Mouse (Mus musculus) right cerebral cortex, postnatal 14 days (tissue): ENCODE data around the gene Bok.

Source experiments
- DNase-seq: peaks from one replicate; pipeline ENCODE4 v3.0.0; 2022

The Bok gene

GRCm38 (mm10) chr1:93691106-93691505, 5.6 kb downstream of the Bok start:
- no peak for DNase-seq

- no peak for DNase-seq
These were observed 6.4 kb downstream of the Bok start for GRCm38 (mm10) chr1:93691786-93692357.

- no peak for DNase-seq
These were observed 7.3 kb downstream of the Bok start for GRCm38 (mm10) chr1:93692773-93693172.

DNA sequence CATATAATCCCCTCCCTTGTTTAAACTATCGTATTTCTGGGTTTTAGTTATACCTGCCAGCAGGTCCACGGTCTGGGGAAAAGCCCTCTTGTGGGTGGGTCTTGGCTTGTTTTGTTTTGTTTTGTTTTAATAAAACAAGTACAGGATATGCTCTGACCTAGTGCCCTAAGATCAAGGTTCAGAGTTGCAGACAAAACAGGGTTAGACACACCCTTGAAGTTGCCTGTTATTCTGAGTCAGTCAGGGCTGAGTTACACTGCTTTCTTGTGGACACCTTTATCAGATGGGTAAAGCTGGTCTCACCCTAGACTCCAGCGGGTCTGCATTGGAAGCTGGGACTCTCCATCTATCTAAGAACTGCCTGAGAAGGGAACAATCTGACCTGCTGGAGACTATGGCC, 8.0 kb downstream of the Bok start:
- no peak for DNase-seq

GRCm38 (mm10) chr1:93693943-93694342, 8.5 kb downstream of the Bok start:
- DNase-seq, result no peak

DNA sequence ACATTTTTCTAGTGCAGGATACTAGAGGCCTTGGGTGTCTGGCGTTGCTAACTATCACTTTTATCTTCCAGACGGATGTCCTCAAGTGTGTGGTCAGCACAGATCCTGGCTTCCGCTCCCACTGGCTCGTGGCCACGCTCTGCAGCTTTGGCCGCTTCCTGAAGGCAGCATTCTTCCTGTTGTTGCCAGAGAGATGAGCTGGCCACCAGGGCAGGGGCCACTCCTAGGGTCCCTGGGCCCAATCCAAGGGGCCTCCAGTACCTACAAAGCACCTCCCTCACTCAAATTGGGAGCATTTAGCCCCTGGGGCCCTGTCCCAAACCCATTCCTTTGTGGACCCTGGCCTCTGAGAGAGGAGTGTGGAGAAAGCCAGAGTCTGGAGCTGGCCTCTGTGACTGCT, 9.5 kb downstream of the Bok start:
- DNase-seq, result no peak

DNA sequence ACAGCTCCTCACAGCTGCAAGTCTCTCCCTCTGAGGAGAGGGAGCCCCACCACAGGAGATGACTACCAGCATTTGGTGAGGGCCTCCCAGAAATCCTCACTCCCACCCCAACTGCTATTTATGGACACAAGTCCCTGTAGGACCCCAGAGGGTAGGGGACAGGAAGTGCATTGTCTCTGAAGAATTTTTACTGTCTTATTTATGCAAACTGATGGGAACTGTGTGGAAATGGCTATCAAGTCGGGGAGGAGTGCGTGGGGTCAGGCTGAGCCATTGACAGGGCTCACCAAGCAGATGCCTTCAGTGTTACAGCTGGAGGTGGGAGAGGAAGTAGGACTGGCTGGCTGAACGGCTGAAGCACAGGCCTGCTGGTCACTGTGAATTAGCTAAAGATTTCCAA, 11.9 kb downstream of the Bok start:
- no peak for DNase-seq

GRCm38 (mm10) chr1:93699159-93699558, 13.7 kb downstream of the Bok start:
- peak; percentile 35 for DNase-seq

GRCm38 (mm10) chr1:93702106-93702505, 16.6 kb downstream of the Bok start:
- DNase-seq, result no peak

GRCm38 (mm10) chr1:93703472-93704048, 18.1 kb downstream of the Bok start:
- no peak for DNase-seq

- DNase-seq, result no peak
These were observed 18.9 kb downstream of the Bok start for GRCm38 (mm10) chr1:93704341-93704740.

GRCm38 (mm10) chr1:93705389-93705788, 19.9 kb downstream of the Bok start:
- DNase-seq, result no peak

- no peak for DNase-seq
These were observed 30.7 kb downstream of the Bok start for GRCm38 (mm10) chr1:93716166-93716565.

DNA sequence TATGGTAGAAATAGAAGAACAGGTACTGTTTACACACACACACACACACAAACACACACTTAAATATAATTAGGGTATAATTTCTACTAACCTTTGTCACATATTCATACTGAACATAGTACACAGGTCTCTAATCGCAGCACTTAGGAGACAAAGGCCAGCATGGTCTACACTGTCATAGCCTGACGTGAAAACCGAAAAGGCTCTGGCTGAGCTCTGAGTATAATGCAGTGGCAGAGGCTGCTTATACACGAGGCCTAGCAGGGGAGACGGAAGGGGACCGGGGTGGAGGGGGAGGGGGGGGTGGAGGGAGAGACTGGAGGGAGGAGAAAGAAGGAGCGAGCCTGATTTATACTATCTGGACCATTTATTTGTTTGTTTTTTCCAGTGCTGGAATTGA, 36.1 kb downstream of the Bok start:
- DNase-seq, result no peak

GRCm38 (mm10) chr1:93724623-93725022, 39.2 kb downstream of the Bok start:
- no peak for DNase-seq

- no peak for DNase-seq
These were observed 40.2 kb downstream of the Bok start for GRCm38 (mm10) chr1:93725665-93726064.

DNA sequence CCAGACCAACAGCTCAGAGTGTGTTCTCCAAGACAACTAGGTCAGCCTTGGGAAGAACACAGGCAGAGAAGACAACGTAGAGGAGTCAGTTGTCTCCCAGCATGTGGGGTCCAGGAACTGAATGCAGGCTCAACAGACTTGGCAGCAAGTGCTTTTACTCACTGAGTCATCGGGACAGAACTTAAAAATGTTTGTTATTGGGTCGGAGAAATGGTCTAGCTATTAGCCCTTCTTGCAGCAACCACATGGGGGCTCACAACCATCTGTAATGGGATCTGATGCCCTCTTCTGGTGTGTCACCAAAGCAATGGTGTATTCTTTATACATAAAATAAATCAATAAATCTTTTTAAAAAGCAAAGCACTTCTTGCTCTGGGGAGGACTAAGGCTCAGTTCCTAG, 40.7 kb downstream of the Bok start:
- no peak for DNase-seq

DNA sequence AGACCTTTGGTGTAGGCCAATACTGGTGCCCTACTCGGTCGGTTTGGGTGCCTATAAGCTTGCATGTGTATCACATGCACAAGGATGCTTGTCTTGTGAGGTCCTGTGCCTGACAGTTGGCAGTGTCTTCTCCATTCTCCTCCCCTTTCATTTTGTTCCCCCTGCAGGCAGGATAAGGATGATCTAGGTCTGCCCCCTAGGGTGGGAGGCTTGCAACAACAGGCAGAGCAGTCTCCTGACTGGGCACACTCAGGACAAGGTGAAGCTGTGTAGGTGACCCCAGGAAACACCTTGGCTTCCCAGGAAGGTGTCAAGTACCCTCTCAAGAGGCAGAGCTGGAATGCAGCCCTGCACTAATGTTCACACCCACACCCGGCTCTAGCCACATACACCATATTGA, 41.5 kb downstream of the Bok start:
- peak; percentile 51 for DNase-seq

DNA sequence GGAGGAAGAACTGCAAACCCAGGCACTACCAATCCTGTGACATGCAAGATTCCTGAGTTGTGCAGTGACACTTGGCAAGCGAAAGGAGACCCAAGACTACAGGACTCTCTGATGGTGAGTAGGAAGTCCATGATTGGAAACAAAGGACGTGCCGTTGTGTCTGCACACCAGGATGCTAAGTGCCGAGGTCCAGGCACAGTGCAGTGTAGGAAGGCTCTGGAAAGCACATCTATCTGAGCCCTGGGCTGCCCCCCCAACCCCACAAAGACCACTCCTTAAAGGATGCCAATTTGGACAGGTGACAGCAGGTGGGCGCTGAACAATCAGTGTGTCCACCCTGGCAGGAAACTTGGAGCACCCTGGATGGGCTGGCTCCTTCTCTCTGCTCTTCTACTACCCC, 45.6 kb downstream of the Bok start:
- DNase-seq, result no peak

DNA sequence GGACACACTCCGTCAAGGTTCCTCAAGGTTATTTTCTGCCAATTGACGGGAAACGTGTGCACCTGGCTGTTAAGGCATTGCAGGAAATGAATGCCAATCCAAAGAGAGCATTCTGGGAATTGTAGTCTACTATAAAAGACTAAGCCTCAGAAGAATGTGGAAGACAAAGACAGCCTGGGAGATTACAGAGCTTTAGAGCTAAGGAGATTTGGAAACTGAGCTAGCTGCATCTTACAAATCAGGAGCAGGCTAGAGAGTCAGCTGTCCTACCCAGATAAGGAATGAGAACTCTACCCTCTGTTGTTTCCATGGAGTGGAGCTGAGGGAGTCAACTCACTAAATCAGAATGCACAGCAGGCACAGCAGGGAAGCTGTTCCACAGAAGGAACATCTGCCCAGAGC, 46.4 kb downstream of the Bok start:
- no peak for DNase-seq

GRCm38 (mm10) chr1:93735859-93736258, 50.4 kb downstream of the Bok start:
- no peak for DNase-seq

- DNase-seq, result no peak
These were observed 52.3 kb downstream of the Bok start for GRCm38 (mm10) chr1:93737711-93738110.

- DNase-seq, result no peak
These were observed 55.2 kb downstream of the Bok start for GRCm38 (mm10) chr1:93740671-93741070.

GRCm38 (mm10) chr1:93741987-93742386, 56.5 kb downstream of the Bok start:
- DNase-seq, result no peak

DNA sequence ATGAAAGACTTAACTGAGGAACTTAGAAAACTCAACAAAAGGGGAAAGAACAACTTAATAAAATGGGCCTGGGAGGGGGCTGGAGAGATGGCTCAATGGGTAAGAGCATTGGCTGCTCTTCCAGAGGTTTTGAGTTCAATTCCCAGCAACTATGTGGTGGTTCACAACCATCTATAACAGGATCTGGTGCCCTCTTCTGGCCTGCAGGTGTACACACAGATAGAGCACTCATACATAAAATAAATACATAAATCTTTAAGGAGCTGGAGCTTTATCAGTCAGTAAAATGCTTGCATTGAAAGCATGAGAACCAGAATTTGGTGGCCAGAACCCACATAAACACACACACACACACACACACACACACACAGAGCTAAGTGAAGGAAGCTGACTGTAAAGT, 57.5 kb downstream of the Bok start:
- DNase-seq, result no peak
